ENCODE assay signal across 27 mouse cellular contexts in the genomic region with DNA sequence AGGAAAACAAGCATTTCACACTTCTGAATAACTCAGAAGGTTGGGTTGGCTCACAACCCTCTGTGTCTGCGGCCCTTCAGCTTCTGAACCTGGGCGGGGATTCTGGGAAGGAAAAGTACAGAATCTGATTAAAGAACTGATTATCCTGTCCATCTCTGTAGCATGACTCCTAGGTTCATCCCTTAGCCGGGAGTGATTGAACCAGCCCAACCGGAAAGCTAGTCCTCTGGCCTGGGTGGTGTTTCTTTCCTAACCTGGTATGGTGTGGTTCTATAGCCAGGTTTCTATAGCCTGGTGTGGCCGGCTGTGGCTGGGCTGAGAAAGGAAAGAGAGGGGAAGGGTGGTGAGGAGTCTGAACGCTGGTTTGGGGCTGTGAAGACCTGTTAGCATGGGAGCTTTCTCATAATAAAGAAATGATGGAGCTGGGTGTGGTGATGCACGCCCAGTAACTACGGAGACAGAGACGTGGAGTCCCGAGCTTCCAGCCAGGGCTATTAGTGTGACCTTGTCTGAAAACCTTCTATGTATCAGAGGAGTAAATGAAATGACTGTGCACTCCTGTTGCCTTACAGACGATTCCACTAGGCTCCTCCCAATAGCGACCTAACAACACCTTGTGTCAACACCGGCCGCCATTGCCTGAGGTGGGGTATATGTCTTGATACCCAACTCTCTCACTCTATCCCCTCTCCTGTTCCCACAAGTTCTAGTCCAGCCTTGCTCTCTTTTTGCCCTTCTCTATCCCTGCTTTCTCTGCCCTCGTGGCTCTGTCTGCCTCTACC. TPM values are rescaled to one million over a fixed set of nuclear protein-coding genes. Genes with fewer than 3 reads are reported as not detected.
A peak's percentile ranks its signal among the peaks of the same experiment; 100 is the strongest.
DNase-seq lines count a peak whose midpoint lies in the region; ATAC-seq and TF ChIP-seq lines count a peak whose summit lies in the region.
"Had no signal": no experiment of that assay in that cellular context is flagged by ENCODE, and none has a peak within 500 bp of the region (broad histone marks: within the 10 kb centered on the region; RNA-seq: fewer than 3 reads in every experiment).

No protein-coding gene starts in this region.

- TF ChIP-seq POLR2A in ES-Bruce4 (IDR thresholded peaks at IDR 0.05; ENCODE audit: insufficient read depth, low read length) = no peak

- H3K36me3 ChIP-seq in E14TG2a.4 (ENCODE audit: insufficient read depth, low read length) (peaks cover 44% of the 10 kb centered on the region), ES-Bruce4 (ENCODE audit: control insufficient read depth, insufficient read depth, low read length, poor library complexity, severe bottlenecking) (peaks cover 9% of the 10 kb centered on the region)
- H3K36me3 ChIP-seq: heart, embryonic 13.5 days; liver, embryonic 15.5 days; lung, embryonic 15.5 days; midbrain, embryonic 12.5 days; neural tube, embryonic 13.5 days had no signal

- no peak for DNase-seq in right cerebral cortex, adult 2 months (ENCODE audit: low spot score in 2 of 2)
- no peak for DNase-seq in gastrocnemius, postnatal 4 days (ENCODE audit: low spot score in 2 of 2)
- no peak for DNase-seq in cerebellum, postnatal 10 days
- DNase-seq: adrenal gland, adult 2 months; adrenal gland, postnatal 36 days; cerebellum, adult 2 months; cerebellum, postnatal 25 days; heart, postnatal 10 days; kidney, adult 2 months; kidney, postnatal 36 days; left cerebral cortex, postnatal 4 days; thymus, postnatal 25 days had no signal

- H3K27me3 ChIP-seq in E14TG2a.4 (ENCODE audit: insufficient read depth, low read length) (no peaks in the 10 kb centered on the region), ES-Bruce4 (ENCODE audit: control insufficient read depth, insufficient read depth, low read length, poor library complexity, severe bottlenecking) (no peaks in the 10 kb centered on the region)
- H3K27me3 ChIP-seq: CH12.LX; heart, embryonic 13.5 days; liver, embryonic 15.5 days; lung, embryonic 15.5 days; neural tube, embryonic 13.5 days had no signal

- peak overlapping the region; percentile 57 for H3K27ac ChIP-seq in ES-Bruce4 (ENCODE audit: insufficient read depth, low read length)
- H3K27ac ChIP-seq: heart, embryonic 13.5 days; hindbrain, embryonic 14.5 days; layer of hippocampus, adult 2 months; liver, embryonic 15.5 days; lung, embryonic 15.5 days; midbrain, embryonic 12.5 days; neural tube, embryonic 13.5 days had no signal

- H3K4me3 ChIP-seq in E14TG2a.4 (replicated peaks; ENCODE audit: low read length) (peak overlapping the region; percentile 82), ES-Bruce4 (ENCODE audit: low read depth, low read length) (peak overlapping the region; percentile 29)
- H3K4me3 ChIP-seq: heart, embryonic 13.5 days; layer of hippocampus, adult 2 months; liver, embryonic 15.5 days; lung, embryonic 15.5 days; megakaryocyte, embryonic 14.5 days; midbrain, embryonic 12.5 days; neural tube, embryonic 13.5 days had no signal

- TF ChIP-seq CTCF in E14TG2a.4 (conservative IDR thresholded peaks at IDR 0.05; ENCODE audit: low read length) (no peak), ES-Bruce4 (IDR thresholded peaks at IDR 0.05; ENCODE audit: low read depth, low read length) (no peak)

- H3K4me1 ChIP-seq in E14TG2a.4 (replicated peaks; ENCODE audit: low read depth, low read length) (peaks cover 88% of the 10 kb centered on the region), ES-Bruce4 (ENCODE audit: control insufficient read depth, insufficient read depth, low read length) (peaks cover 2% of the 10 kb centered on the region)

- ATAC-seq in common myeloid progenitor, adult 5-6 weeks (replicated peaks; ENCODE audit: low read depth, poor library complexity, severe bottlenecking) = peak; percentile 4; the same call in 1 of the 2 replicates
- ATAC-seq in megakaryocyte progenitor cell, adult 5-6 weeks (replicated peaks; ENCODE audit: poor library complexity) = peak; percentile 15; the same call in 1 of the 2 replicates
- ATAC-seq: activated CD4-positive, CD25-positive, alpha-beta regulatory T cell, adult 4 months; forebrain, embryonic 14.5 days had no signal

- H3K9me3 ChIP-seq in E14TG2a.4 (ENCODE audit: low read length) (no peaks in the 10 kb centered on the region), ES-Bruce4 (replicated peaks; ENCODE audit: control insufficient read depth, insufficient read depth, low read length, poor library complexity, severe bottlenecking) (no peaks in the 10 kb centered on the region)
- H3K9me3 ChIP-seq: heart, embryonic 13.5 days; liver, embryonic 15.5 days; lung, embryonic 15.5 days; midbrain, embryonic 12.5 days; neural tube, embryonic 13.5 days had no signal

- 0 out of 2 replicates have a peak overlapping the region, but pooled peaks have one; percentile 21 for H3K9ac ChIP-seq in ES-Bruce4 (ENCODE audit: low read depth, poor library complexity, severe bottlenecking)
- H3K9ac ChIP-seq: heart, embryonic 13.5 days; hindbrain, embryonic 14.5 days; liver, embryonic 15.5 days; lung, embryonic 15.5 days; midbrain, embryonic 12.5 days; neural tube, embryonic 13.5 days had no signal

- TF ChIP-seq EP300 in ES-Bruce4 (IDR thresholded peaks at IDR 0.05; ENCODE audit: insufficient read depth, low read depth, low read length) = 0 out of 2 replicates have a peak, but pooled peaks have one; percentile 21

RNA-seq across cellular contexts. Expression of gene Adipor2, which starts 3.1 kb away (rescaled TPM):
- 104 and 111 TPM in 2 replicates for polyA plus RNA-seq in ES-Bruce4 (2011; ENCODE audit: insufficient read depth, insufficient read length, low read depth, missing spikeins)
- 93.7 and 111 TPM in 2 replicates for total RNA-seq in common myeloid progenitor, adult 5-6 weeks (2017)
- 57.1 and 64.4 TPM in 2 replicates for total RNA-seq in megakaryocyte progenitor cell, adult 5-6 weeks (2015)
- total RNA-seq in megakaryocyte progenitor cell, adult 5-6 weeks (2017) = 71.4 and 85.8 TPM in 2 replicates
- total RNA-seq in gastrocnemius, postnatal 4 days (2021) = 10 to 100 TPM; 56.3 to 63.4 TPM
